Mouse (Mus musculus): Measurements from ENCODE around the gene Inka2. TPM values are rescaled to one million over a fixed set of nuclear protein-coding genes. Genes with fewer than 3 reads are reported as not detected.

Inka2 gene
- polyA plus RNA-seq, 1 experiment from 2014 or later = 13.9 TPM

GRCm38 (mm10) chr3:105757323-105758083 lies 53.1 kb downstream of the Inka2 start:
- ATAC-seq = no peak
- Histone ChIP-seq H3K36me3 (ENCODE audit: control insufficient read depth, insufficient read depth, low read length) (no peaks in the 10 kb centered on the region), H3K4me2 (ENCODE audit: low read length) (no peak overlapping the region), H3K27ac (ENCODE audit: low read depth, low read length) (no peak overlapping the region), H3K9ac (ENCODE audit: low read depth, low read length) (no peak overlapping the region), H3K4me1 (ENCODE audit: control insufficient read depth, insufficient read depth, low read depth, low read length) (peaks cover 4% of the 10 kb centered on the region), H3K9me3 (ENCODE audit: control insufficient read depth, low read length) (no peaks in the 10 kb centered on the region), H3K27me3 (replicated peaks; ENCODE audit: control insufficient read depth, insufficient read depth, low read length) (no peaks in the 10 kb centered on the region), H3K4me3 (ENCODE audit: low read length) (no peak overlapping the region)
- 80% methylated on average over 6 of the region's 6 CpGs for WGBS

DNA sequence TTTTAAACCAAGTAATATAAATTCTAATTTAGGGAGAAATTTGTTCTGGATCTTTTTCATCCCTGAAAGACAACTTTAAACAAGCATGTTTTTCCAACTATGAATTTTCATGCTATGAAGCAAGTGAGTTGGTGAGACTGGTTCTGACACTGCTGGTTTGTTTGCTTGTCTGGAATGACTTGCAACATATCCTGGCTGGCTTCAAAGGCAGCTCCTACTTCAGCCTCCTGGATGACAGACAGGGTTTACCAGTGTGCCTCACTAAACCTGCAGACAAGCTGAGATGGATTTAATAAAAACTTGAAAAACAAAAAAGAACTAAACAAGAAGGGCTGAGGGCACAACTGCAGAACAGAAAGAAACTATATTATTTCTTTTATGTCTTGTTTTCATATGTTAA lies 53.7 kb downstream of the Inka2 start:
- no peak overlapping the region for H3K9ac ChIP-seq (ENCODE audit: low read depth, low read length)
- no peak overlapping the region for H3K4me3 ChIP-seq (ENCODE audit: low read length)
- H3K4me2 ChIP-seq (ENCODE audit: low read length) = no peak overlapping the region
- ATAC-seq = no peak
- H3K27ac ChIP-seq (ENCODE audit: low read depth, low read length) = no peak overlapping the region
- no peaks in the 10 kb centered on the region for H3K27me3 ChIP-seq (replicated peaks; ENCODE audit: control insufficient read depth, insufficient read depth, low read length)
- peaks cover 4% of the 10 kb centered on the region for H3K4me1 ChIP-seq (ENCODE audit: control insufficient read depth, insufficient read depth, low read depth, low read length)
- no peaks in the 10 kb centered on the region for H3K9me3 ChIP-seq (ENCODE audit: control insufficient read depth, low read length)
- H3K36me3 ChIP-seq (ENCODE audit: control insufficient read depth, insufficient read depth, low read length) = no peaks in the 10 kb centered on the region

DNA sequence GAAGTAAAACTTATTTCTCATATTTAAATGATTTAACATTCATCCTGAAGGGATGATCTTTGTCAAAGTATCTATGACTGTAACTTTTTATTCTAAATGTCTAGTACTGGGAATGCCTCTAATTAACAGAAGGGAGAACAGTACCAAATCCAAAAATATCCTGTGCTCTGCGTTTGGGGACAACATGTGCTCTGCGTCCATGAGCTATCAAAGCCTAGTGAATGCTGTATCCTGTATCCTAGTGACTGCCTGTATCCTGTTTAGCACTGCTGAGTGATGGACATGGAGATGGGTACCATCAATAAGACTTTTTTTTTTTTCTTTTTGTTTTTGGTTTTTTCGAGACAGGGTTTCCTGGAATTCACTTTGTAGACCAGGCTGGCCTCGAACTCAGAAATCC lies 54.3 kb downstream of the Inka2 start:
- no peaks in the 10 kb centered on the region for H3K9me3 ChIP-seq (ENCODE audit: control insufficient read depth, low read length)
- H3K9ac ChIP-seq (ENCODE audit: low read depth, low read length) = no peak overlapping the region
- peaks cover 4% of the 10 kb centered on the region for H3K4me1 ChIP-seq (ENCODE audit: control insufficient read depth, insufficient read depth, low read depth, low read length)
- H3K36me3 ChIP-seq (ENCODE audit: control insufficient read depth, insufficient read depth, low read length) = no peaks in the 10 kb centered on the region
- no peak overlapping the region for H3K4me3 ChIP-seq (ENCODE audit: low read length)
- H3K4me2 ChIP-seq (ENCODE audit: low read length) = no peak overlapping the region
- no peak for ATAC-seq
- no peak overlapping the region for H3K27ac ChIP-seq (ENCODE audit: low read depth, low read length)
- H3K27me3 ChIP-seq (replicated peaks; ENCODE audit: control insufficient read depth, insufficient read depth, low read length) = no peaks in the 10 kb centered on the region
- 88% methylated on average over 4 of the region's 4 CpGs for WGBS

DNA sequence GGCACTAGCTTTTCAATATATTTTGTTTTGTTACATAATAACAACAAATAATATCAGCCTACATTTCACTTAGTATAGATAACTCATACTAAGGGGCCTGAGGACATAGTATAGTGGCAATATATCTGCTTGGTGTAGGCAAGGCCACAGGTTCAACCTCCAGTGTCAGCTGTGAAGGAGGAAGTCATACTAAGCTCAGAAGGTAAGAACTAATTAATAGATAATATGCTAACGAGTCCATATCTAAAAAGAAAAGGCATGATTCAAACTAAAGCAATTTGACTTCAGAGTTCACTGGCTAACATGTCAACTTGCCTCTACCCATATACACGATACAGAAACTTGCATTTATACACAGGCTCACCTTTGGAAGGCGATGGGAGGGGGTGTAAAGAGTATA lies 55.7 kb downstream of the Inka2 start:
- H3K27me3 ChIP-seq (replicated peaks; ENCODE audit: control insufficient read depth, insufficient read depth, low read length) = no peaks in the 10 kb centered on the region
- H3K27ac ChIP-seq (ENCODE audit: low read depth, low read length) = no peak overlapping the region
- no peaks in the 10 kb centered on the region for H3K9me3 ChIP-seq (ENCODE audit: control insufficient read depth, low read length)
- 96% methylated on average over 3 of the region's 3 CpGs for WGBS
- H3K36me3 ChIP-seq (ENCODE audit: control insufficient read depth, insufficient read depth, low read length) = no peaks in the 10 kb centered on the region
- no peak overlapping the region for H3K9ac ChIP-seq (ENCODE audit: low read depth, low read length)
- ATAC-seq = no peak
- H3K4me1 ChIP-seq (ENCODE audit: control insufficient read depth, insufficient read depth, low read depth, low read length) = peaks cover 4% of the 10 kb centered on the region
- H3K4me3 ChIP-seq (ENCODE audit: low read length) = no peak overlapping the region
- H3K4me2 ChIP-seq (ENCODE audit: low read length) = no peak overlapping the region

GRCm38 (mm10) chr3:105763132-105763851 lies 58.9 kb downstream of the Inka2 start:
- H3K4me1 ChIP-seq (ENCODE audit: control insufficient read depth, insufficient read depth, low read depth, low read length) = no peaks in the 10 kb centered on the region
- H3K4me2 ChIP-seq (ENCODE audit: low read length) = no peak overlapping the region
- no peaks in the 10 kb centered on the region for H3K27me3 ChIP-seq (replicated peaks; ENCODE audit: control insufficient read depth, insufficient read depth, low read length)
- 75% methylated on average over 4 of the region's 4 CpGs for WGBS
- no peak overlapping the region for H3K9ac ChIP-seq (ENCODE audit: low read depth, low read length)
- H3K27ac ChIP-seq (ENCODE audit: low read depth, low read length) = no peak overlapping the region
- no peak for ATAC-seq
- H3K36me3 ChIP-seq (ENCODE audit: control insufficient read depth, insufficient read depth, low read length) = no peaks in the 10 kb centered on the region
- H3K9me3 ChIP-seq (ENCODE audit: control insufficient read depth, low read length) = no peaks in the 10 kb centered on the region
- no peak overlapping the region for H3K4me3 ChIP-seq (ENCODE audit: low read length)

DNA sequence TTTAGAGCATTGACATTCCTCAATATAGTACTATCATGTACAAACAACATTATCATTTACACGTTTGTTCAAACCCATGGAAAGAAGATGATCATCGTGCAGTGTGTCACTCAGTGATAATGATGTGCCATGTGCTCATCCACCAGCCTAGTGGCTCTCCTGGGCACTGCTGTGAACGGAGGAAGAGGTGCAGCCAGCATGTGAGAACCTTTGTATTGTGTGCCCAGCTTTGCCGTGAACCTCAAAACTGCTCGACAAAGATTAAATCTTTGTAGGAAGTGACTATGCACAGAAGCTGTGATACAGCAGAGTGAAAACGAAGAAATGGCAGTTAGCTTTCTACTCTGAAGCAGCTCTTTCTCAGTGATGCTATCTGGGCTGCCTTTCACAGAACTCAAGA lies 64.1 kb downstream of the Inka2 start:
- H3K36me3 ChIP-seq (ENCODE audit: control insufficient read depth, insufficient read depth, low read length) = no peaks in the 10 kb centered on the region
- no peak overlapping the region for H3K4me2 ChIP-seq (ENCODE audit: low read length)
- 85% methylated on average over 6 of the region's 6 CpGs for WGBS
- no peaks in the 10 kb centered on the region for H3K4me1 ChIP-seq (ENCODE audit: control insufficient read depth, insufficient read depth, low read depth, low read length)
- H3K9me3 ChIP-seq (ENCODE audit: control insufficient read depth, low read length) = no peaks in the 10 kb centered on the region
- no peak overlapping the region for H3K4me3 ChIP-seq (ENCODE audit: low read length)
- no peak; the same call in 1 of the 2 replicates for ATAC-seq
- H3K27ac ChIP-seq (ENCODE audit: low read depth, low read length) = no peak overlapping the region
- no peak overlapping the region for H3K9ac ChIP-seq (ENCODE audit: low read depth, low read length)
- H3K27me3 ChIP-seq (replicated peaks; ENCODE audit: control insufficient read depth, insufficient read depth, low read length) = no peaks in the 10 kb centered on the region

DNA sequence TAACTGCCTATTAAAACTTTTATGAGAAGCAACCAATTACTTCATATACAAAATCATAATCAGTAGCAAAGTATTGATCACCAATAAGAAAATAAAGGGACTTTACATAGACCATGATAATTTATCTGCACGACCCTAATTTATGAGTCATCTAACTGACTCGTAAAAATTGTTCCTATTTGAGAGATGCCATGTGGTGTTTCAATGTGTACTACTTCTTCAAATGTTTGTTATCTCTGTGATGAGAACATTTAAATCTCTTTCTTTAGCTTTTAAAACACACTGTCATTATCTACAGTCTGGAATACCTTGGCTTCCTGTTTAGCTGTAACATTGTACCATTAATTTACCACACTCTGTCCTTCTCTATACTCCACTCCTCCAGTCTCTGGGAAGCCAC lies 65.0 kb downstream of the Inka2 start:
- Histone ChIP-seq H3K4me3 (ENCODE audit: low read length) (no peak overlapping the region), H3K27me3 (replicated peaks; ENCODE audit: control insufficient read depth, insufficient read depth, low read length) (no peaks in the 10 kb centered on the region), H3K9ac (ENCODE audit: low read depth, low read length) (no peak overlapping the region), H3K36me3 (ENCODE audit: control insufficient read depth, insufficient read depth, low read length) (no peaks in the 10 kb centered on the region), H3K27ac (ENCODE audit: low read depth, low read length) (no peak overlapping the region), H3K9me3 (ENCODE audit: control insufficient read depth, low read length) (no peaks in the 10 kb centered on the region), H3K4me1 (ENCODE audit: control insufficient read depth, insufficient read depth, low read depth, low read length) (no peaks in the 10 kb centered on the region), H3K4me2 (ENCODE audit: low read length) (no peak overlapping the region)
- WGBS = 93% methylated on average over 2 of the region's 2 CpGs
- no peak for ATAC-seq

Other genes starting within 250 kb of the Inka2 start
- gene Ddx20, start 17.0 kb upstream of the Inka2 start, polyA plus RNA-seq (2015; fragmentation: Nextera tagmentation; extraction: Ambion mirVana) = 19.4 and 21.9 TPM in 2 replicates
- gene Rap1a, start 96.7 kb downstream of the Inka2 start, polyA plus RNA-seq (2015; fragmentation: Nextera tagmentation; extraction: Ambion mirVana) = 70.4 and 79.2 TPM in 2 replicates
- gene Adora3, start 166.3 kb downstream of the Inka2 start, polyA plus RNA-seq (2015; fragmentation: Nextera tagmentation; extraction: Ambion mirVana) = 0.12 and 0.26 TPM in 2 replicates
- gene Tmigd3, start 166.3 kb downstream of the Inka2 start, polyA plus RNA-seq (2015; fragmentation: Nextera tagmentation; extraction: Ambion mirVana) = not detected in 2 replicates
- gene I830077J02Rik, start 228.1 kb downstream of the Inka2 start, polyA plus RNA-seq (2015; fragmentation: Nextera tagmentation; extraction: Ambion mirVana) = 0.19 and 0.40 TPM in 2 replicates